Mouse (Mus musculus): ENCODE data around the gene Vmn1r17.
"Not testable (repeated sequence)": the region's sequence is repeated elsewhere in the genome, so short reads cannot be mapped to it uniquely, and the experiment has no call there.

Gene Vmn1r17

DNA sequence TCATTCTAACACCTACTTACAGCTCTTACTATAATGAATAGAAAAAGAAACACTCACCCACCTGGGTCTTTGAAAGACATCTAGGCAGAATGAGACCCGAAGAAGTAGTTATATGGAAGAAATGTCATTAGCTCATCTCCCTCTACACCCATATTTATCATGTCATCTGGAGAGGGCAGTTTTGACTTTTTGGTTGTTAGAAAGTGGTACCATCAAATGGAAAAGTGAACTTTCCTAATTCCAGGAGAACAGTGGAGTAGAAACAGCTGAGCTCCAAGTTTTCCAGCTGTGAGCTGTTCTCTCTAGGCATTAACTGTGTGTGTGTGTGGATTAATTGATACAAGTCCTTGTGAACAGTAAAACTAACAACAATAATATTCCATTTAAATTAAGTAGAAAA is at the start of gene Vmn1r17:
Gene Vmn1r17 (minus strand): TSS at position 101 of the 400 bp plus-strand sequence.
- DNase-seq (ENCODE audit: low read depth, low spot score), result no peak
- H3K27me3 ChIP-seq (ENCODE audit: control insufficient read depth, insufficient read depth, low read length, poor library complexity, severe bottlenecking), result no peaks in the 10 kb centered on the region
- H3K36me3 ChIP-seq (ENCODE audit: control insufficient read depth, insufficient read depth, low read length, poor library complexity, severe bottlenecking), result no peaks in the 10 kb centered on the region

DNA sequence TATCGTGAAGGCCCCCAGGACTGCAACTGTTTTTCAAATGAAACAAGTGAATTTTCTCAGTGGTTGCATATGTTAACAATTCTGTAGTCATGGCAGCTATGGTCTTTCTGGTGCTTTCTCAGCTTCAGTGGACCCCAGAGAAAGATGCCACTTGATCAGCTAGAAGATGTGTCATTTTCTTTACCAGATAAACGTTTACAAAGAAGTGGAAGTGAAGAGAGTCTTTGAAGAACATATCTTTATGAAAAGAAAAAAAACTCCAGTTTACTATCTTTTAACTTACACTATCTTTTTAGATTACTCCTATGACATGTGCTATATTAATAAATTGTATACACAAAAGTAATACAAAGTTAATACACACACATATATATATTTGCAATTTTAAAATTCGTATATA is 40.0 kb upstream of the Vmn1r17 start, which contains the start of gene Vmn1r19:
Gene Vmn1r19 (plus strand): TSS at position 301 of the 400 bp plus-strand sequence.
- not testable (repeated sequence) for H3K36me3 ChIP-seq (ENCODE audit: control insufficient read depth, insufficient read depth, low read length, poor library complexity, severe bottlenecking); DNase-seq (ENCODE audit: low read depth, low spot score); H3K27me3 ChIP-seq (ENCODE audit: control insufficient read depth, insufficient read depth, low read length, poor library complexity, severe bottlenecking)

DNA sequence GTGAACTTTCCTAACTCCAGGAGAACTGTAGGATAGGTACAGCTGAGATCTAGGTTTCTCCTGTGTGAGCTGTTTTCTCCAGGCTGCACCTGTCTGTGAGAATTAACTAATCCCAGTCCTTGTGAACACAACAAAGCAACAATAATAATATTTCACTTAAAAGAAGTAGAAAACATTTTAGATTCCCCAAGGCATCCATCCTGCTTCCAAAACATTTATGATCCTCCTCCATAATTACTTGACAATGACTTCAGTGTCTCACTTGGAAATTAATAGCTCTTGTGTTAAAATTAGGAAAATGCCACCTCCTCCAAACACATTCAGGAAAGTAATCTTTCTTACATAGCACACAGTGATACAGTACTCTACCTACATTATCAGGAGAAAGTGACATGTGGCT is 32.2 kb upstream of the Vmn1r17 start, which contains the start of gene Vmn1r18:
Gene Vmn1r18 (minus strand): TSS at position 101 of the 400 bp plus-strand sequence.
- no peak for DNase-seq (ENCODE audit: low read depth, low spot score)
- no peaks in the 10 kb centered on the region for H3K36me3 ChIP-seq (ENCODE audit: control insufficient read depth, insufficient read depth, low read length, poor library complexity, severe bottlenecking)
- H3K27me3 ChIP-seq (ENCODE audit: control insufficient read depth, insufficient read depth, low read length, poor library complexity, severe bottlenecking), result no peaks in the 10 kb centered on the region

DNA sequence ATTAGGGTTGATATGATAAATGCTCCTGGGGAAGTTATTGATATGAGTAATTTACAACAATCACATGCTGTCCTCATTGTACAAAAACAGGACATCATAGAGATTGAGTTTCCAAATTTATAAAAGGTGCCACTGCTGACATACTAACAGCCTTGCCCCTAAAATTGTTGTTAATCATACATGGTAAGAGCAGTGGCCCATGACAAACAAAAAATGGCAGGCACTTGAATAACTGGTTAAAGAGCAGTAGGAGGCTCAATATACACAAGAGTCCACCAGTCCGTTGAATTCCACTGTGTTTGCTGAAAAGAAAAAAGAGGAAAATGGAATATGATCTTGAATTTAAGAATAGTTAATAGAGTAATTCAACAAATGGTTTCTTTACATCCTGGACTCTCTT is 4.0 kb upstream of the Vmn1r17 start:
- no peak for DNase-seq (ENCODE audit: low read depth, low spot score)
- H3K36me3 ChIP-seq (ENCODE audit: control insufficient read depth, insufficient read depth, low read length, poor library complexity, severe bottlenecking), result no peaks in the 10 kb centered on the region

DNA sequence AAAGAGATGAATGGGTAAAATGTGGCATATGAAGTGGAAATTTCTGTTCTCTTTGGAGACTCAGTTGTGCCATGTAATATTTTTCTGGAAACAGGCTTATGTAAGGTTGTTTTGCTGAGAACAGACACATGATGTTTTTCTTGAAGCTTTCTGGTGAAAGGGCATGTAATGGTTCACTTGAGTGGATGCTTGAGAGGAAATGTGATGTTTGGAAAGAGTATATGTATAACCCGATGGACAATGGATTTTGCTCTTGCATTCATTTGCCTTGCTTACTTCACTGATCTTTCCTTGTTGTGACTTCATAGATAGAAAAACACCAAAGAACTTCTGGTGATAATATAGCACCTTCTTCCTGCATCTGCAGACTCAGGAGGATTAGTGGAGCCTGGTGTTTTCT is 2.3 kb upstream of the Vmn1r17 start:
- not testable (repeated sequence) for DNase-seq (ENCODE audit: low read depth, low spot score); H3K36me3 ChIP-seq (ENCODE audit: control insufficient read depth, insufficient read depth, low read length, poor library complexity, severe bottlenecking); H3K27me3 ChIP-seq (ENCODE audit: control insufficient read depth, insufficient read depth, low read length, poor library complexity, severe bottlenecking)

More for the DNA sequence above, 4.0 kb upstream of the Vmn1r17 start:
- H3K27me3 ChIP-seq (ENCODE audit: control insufficient read depth, insufficient read depth, low read length, poor library complexity, severe bottlenecking), result no peaks in the 10 kb centered on the region

DNA sequence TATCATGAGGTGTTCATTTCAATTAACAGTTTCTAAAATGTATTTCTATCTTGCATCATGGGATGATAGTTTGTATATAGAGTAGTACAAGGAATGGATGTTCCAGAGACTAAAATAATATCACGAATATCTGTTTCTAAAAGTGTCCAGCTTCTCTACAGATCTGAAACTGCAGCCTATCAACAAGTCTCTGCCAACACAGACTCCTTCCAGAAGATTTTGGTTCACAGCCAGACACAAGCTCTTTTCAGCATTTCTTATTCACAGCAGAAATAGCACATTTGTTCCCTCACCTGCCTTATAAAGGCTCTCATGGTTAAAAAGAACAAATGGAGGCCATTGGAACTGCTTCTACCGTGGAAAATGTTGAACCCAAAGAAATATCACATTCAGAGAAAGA is 6.7 kb downstream of the Vmn1r17 start:
- H3K27me3 ChIP-seq (ENCODE audit: control insufficient read depth, insufficient read depth, low read length, poor library complexity, severe bottlenecking), result no peaks in the 10 kb centered on the region
- DNase-seq (ENCODE audit: low read depth, low spot score), result no peak
- H3K36me3 ChIP-seq (ENCODE audit: control insufficient read depth, insufficient read depth, low read length, poor library complexity, severe bottlenecking), result no peaks in the 10 kb centered on the region

DNA sequence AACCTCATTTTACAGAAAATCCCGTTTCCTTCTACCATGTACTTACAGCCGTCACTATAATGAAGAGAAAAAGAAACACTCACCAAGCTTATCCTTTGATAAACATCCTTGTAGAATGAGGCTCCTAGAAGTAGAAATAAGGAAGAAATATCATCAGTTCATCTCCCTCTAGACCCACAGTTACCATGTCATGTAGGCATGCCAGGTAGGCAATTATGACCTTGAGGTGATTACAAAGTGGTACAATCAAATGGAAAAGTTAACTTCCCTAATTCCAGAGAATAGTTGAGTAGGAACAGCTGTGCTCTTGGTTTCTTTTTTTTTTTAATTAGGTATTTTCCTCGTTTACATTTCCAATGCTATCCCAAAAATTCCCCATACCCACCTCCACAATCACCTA is 34.1 kb downstream of the Vmn1r17 start, which contains the start of gene Vmn1r16:
Gene Vmn1r16 (minus strand): TSS at position 101 of the 400 bp plus-strand sequence.
- Histone ChIP-seq H3K36me3 (ENCODE audit: control insufficient read depth, insufficient read depth, low read length, poor library complexity, severe bottlenecking) (no peaks in the 10 kb centered on the region), H3K27me3 (ENCODE audit: control insufficient read depth, insufficient read depth, low read length, poor library complexity, severe bottlenecking) (no peaks in the 10 kb centered on the region)
- no peak for DNase-seq (ENCODE audit: low read depth, low spot score)

DNA sequence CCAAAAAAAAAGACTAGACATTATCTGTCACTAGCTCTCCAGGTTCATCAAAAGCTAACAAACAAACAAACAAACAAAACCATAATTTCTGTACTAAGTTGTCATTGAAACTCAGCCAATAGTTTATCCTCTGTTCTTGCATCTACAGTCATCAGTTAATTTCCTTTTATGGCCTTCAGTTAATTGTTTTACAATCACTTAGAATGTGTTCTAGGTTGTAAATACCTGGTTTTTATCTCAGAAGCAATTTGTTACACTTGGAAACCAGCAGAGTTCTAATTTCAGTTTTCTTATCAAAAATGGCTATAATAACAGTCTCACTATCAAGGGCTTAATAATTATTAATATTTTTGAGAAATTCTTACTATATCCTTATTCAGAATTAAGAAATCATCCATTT is 37.4 kb downstream of the Vmn1r17 start:
- DNase-seq (ENCODE audit: low read depth, low spot score), result no peak
- no peaks in the 10 kb centered on the region for H3K36me3 ChIP-seq (ENCODE audit: control insufficient read depth, insufficient read depth, low read length, poor library complexity, severe bottlenecking)

More for the DNA sequence above, 37.4 kb downstream of the Vmn1r17 start:
- H3K27me3 ChIP-seq (ENCODE audit: control insufficient read depth, insufficient read depth, low read length, poor library complexity, severe bottlenecking), result no peaks in the 10 kb centered on the region

Measured in splenic B cell, adult 2 months (primary cell).